Mouse (Mus musculus): ENCODE data around the gene Lgals4.

GRCm38 (mm10) chr7:28830981-28831380 is 2.7 kb upstream of the Lgals4 start:
- TF ChIP-seq CTCF (IDR thresholded peaks at IDR 0.05; ENCODE audit: control insufficient read depth, insufficient read depth, insufficient read length) (no peak), USF1 (IDR thresholded peaks at IDR 0.05; ENCODE audit: low read depth) (no peak)
